Mouse (Mus musculus) ES-E14 (cell line): ENCODE results near the gene Slc44a4.

ENCODE experiments used
- ZC3H11A ChIP-seq: IDR thresholded peaks from 2 replicates; pipeline ENCODE4 v1.6.1; 2012; ENCODE audit warnings: low read depth, mild to moderate bottlenecking, inconsistent platforms, low read length, borderline replicate concordance
- ZNF384 ChIP-seq: IDR thresholded peaks from 2 replicates; pipeline ENCODE4 v1.6.1; 2012; ENCODE audit warnings: low read depth, low read length, inconsistent platforms

DNA sequence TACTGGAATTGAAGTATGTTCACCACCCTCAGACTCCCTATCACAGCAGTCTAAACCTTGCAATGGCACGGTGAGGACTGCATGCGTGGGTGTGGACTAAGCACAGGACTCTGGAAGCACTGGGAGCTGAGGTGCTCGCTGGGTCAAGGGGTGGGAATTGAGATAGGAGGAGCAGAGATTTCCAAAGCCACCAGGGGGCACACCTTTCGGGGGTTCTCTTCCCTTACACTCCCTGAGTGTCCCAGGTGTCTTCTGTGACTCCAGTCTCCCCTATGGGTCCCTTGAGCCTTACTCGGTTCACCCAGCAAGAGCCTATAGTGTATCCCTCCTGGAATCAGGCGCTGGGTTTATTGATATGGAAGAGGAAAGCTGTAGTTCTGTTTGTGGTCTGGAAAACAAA lies 8.7 kb downstream of the Slc44a4 start:
- TF ChIP-seq ZNF384, result no peak
- no peak for TF ChIP-seq ZC3H11A
